Mouse (Mus musculus): ENCODE measurements around the gene Hist1h1d. TPM values are rescaled to one million over a fixed set of nuclear protein-coding genes. Genes with fewer than 3 reads are reported as not detected.

The Hist1h1d gene
- polyA plus RNA-seq, 1 experiment from 2014 or later: 0.51 TPM

DNA sequence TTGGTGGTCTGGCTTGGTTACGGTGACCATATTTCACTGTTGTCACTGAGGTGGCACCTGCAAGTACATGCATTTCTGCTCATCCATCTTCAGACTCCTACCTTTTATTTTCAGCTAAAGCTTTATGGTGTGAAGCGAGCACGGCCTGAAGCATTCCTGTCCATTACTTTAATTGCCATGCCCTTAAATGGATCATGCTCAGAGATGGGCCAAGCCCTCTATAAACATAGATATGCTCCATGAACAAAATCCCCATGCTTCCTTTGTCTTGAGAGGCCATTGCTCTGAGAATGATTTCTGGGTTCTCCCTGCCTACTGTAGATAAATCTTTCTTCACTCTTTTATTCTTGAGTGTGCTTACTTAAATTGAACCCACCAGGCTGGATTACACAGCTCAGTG lies 51.4 kb downstream of the Hist1h1d start:
- DNase-seq (no peak), ATAC-seq (no peak)
- H3K4me2 ChIP-seq (ENCODE audit: low read depth, low read length): no peak overlapping the region
- H3K27ac ChIP-seq (ENCODE audit: low read depth): no peak overlapping the region
- H3K9ac ChIP-seq (replicated peaks): no peak overlapping the region
- H3K4me1 ChIP-seq (ENCODE audit: insufficient read depth): peaks cover 3% of the 10 kb centered on the region; the same call in 1 of the 2 replicates
- no peaks in the 10 kb centered on the region for H3K27me3 ChIP-seq (ENCODE audit: insufficient read depth, low read length)
- H3K36me3 ChIP-seq (replicated peaks; ENCODE audit: insufficient read depth, low read length): no peaks in the 10 kb centered on the region
- no peak overlapping the region for H3K4me3 ChIP-seq (ENCODE audit: low read depth, low read length)
- TF ChIP-seq CTCF (IDR thresholded peaks at IDR 0.05; ENCODE audit: low read depth): no peak
- no peak for TF ChIP-seq EP300 (IDR thresholded peaks at IDR 0.05; ENCODE audit: low read depth)
- H3K9me3 ChIP-seq (ENCODE audit: low read length): no peaks in the 10 kb centered on the region
- 94% methylated on average over 3 of the region's 3 CpGs for WGBS (ENCODE audit: insufficient replicate concordance)

- WGBS (ENCODE audit: insufficient replicate concordance): 85% methylated on average over 3 of the region's 3 CpGs
- no peak overlapping the region for H3K27ac ChIP-seq (ENCODE audit: low read depth)
- H3K4me1 ChIP-seq (ENCODE audit: insufficient read depth): peaks cover 8% of the 10 kb centered on the region; the same call in 1 of the 2 replicates
- H3K27me3 ChIP-seq (ENCODE audit: insufficient read depth, low read length): no peaks in the 10 kb centered on the region
- DNase-seq: peak; percentile 2
- no peak overlapping the region for H3K4me2 ChIP-seq (ENCODE audit: low read depth, low read length)
- ATAC-seq: no peak
- H3K4me3 ChIP-seq (ENCODE audit: low read depth, low read length): no peak overlapping the region
- TF ChIP-seq EP300 (IDR thresholded peaks at IDR 0.05; ENCODE audit: low read depth) (no peak), CTCF (IDR thresholded peaks at IDR 0.05; ENCODE audit: low read depth) (no peak)
- H3K36me3 ChIP-seq (replicated peaks; ENCODE audit: insufficient read depth, low read length): no peaks in the 10 kb centered on the region
- H3K9me3 ChIP-seq (ENCODE audit: low read length): no peaks in the 10 kb centered on the region
- H3K9ac ChIP-seq (replicated peaks): no peak overlapping the region
Observed at GRCm38 (mm10) chr13:23605052-23605451, 52.0 kb downstream of the Hist1h1d start.

DNA sequence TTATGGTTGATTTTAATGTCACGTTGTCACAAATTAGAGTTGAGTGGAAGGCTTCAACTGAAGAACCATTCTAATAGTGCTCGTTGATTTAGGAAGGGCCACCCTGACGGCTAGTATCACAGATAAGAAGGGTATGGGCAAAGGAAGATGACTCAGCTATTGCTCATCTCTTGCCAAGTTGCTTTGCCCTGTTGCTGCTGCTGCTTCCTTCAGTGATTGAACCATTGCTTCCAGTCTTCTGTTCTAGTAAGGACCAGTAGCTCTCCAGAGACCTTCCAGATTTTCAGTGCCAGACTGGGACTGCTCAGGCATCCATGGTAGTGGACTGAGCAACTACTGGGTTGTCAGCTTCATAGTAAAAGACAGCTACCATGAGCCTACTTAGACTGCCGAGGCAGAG lies 56.1 kb downstream of the Hist1h1d start:
- no peaks in the 10 kb centered on the region for H3K27me3 ChIP-seq (ENCODE audit: insufficient read depth, low read length)
- ATAC-seq (peak; percentile 86), DNase-seq (no peak)

GRCm38 (mm10) chr13:23609844-23610243 lies 56.8 kb downstream of the Hist1h1d start:
- DNase-seq: no peak
- H3K27me3 ChIP-seq (ENCODE audit: insufficient read depth, low read length): no peaks in the 10 kb centered on the region
- H3K9me3 ChIP-seq (ENCODE audit: low read length): no peaks in the 10 kb centered on the region
- peaks cover 8% of the 10 kb centered on the region; the same call in 1 of the 2 replicates for H3K4me1 ChIP-seq (ENCODE audit: insufficient read depth)
- H3K27ac ChIP-seq (ENCODE audit: low read depth): peak overlapping the region; percentile 78
- no peak overlapping the region for H3K4me3 ChIP-seq (ENCODE audit: low read depth, low read length)
- TF ChIP-seq CTCF (IDR thresholded peaks at IDR 0.05; ENCODE audit: low read depth) (peak; percentile 30), EP300 (IDR thresholded peaks at IDR 0.05; ENCODE audit: low read depth) (no peak)
- no peaks in the 10 kb centered on the region for H3K36me3 ChIP-seq (replicated peaks; ENCODE audit: insufficient read depth, low read length)
- no peak for ATAC-seq
- peak overlapping the region; percentile 45; the same call in 1 of the 2 replicates for H3K4me2 ChIP-seq (ENCODE audit: low read depth, low read length)
- H3K9ac ChIP-seq (replicated peaks): 0 out of 2 replicates have a peak overlapping the region, but pooled peaks have one; percentile 9

More for the DNA sequence above, 56.1 kb downstream of the Hist1h1d start:
- H3K36me3 ChIP-seq (replicated peaks; ENCODE audit: insufficient read depth, low read length): no peaks in the 10 kb centered on the region
- peaks cover 8% of the 10 kb centered on the region; the same call in 1 of the 2 replicates for H3K4me1 ChIP-seq (ENCODE audit: insufficient read depth)
- 50% methylated on average over 4 of the region's 4 CpGs for WGBS (ENCODE audit: insufficient replicate concordance)
- H3K4me2 ChIP-seq (ENCODE audit: low read depth, low read length): peak overlapping the region; percentile 45
- peak; percentile 70; the same call in 1 of the 2 replicates for TF ChIP-seq EP300 (IDR thresholded peaks at IDR 0.05; ENCODE audit: low read depth)
- TF ChIP-seq CTCF (IDR thresholded peaks at IDR 0.05; ENCODE audit: low read depth): no peak
- H3K9ac ChIP-seq (replicated peaks): peak overlapping the region; percentile 50; the same call in 1 of the 2 replicates
- H3K4me3 ChIP-seq (ENCODE audit: low read depth, low read length): no peak overlapping the region
- peak overlapping the region; percentile 78 for H3K27ac ChIP-seq (ENCODE audit: low read depth)
- no peaks in the 10 kb centered on the region for H3K9me3 ChIP-seq (ENCODE audit: low read length)

Small RNA genes within 50 kb of the gene (microRNA-seq; reads per million reads assigned to microRNA genes)
- gene Gm44297: not detected
- gene Gm44359: not detected
- gene Gm44394: not detected
- gene n-TStga1: 2.4 reads per million

Other genes starting within 250 kb of the Hist1h1d start
- gene Zfp322a, start 184.1 kb upstream of the Hist1h1d start, polyA plus RNA-seq (2015; fragmentation: Nextera tagmentation; extraction: Ambion mirVana): 7.4 and 9.5 TPM in 2 replicates
- 4.3 and 4.8 TPM in 2 replicates for gene Abt1, start 129.4 kb upstream of the Hist1h1d start, polyA plus RNA-seq (2015; fragmentation: Nextera tagmentation; extraction: Ambion mirVana)
- gene Btn1a1, start 87.4 kb upstream of the Hist1h1d start, polyA plus RNA-seq (2015; fragmentation: Nextera tagmentation; extraction: Ambion mirVana): 0.92 and 0.96 TPM in 2 replicates
- gene Btn2a2, start 64.4 kb upstream of the Hist1h1d start, polyA plus RNA-seq (2015; fragmentation: Nextera tagmentation; extraction: Ambion mirVana): not detected in 2 replicates
- gene Hist1h4h, start 22.2 kb upstream of the Hist1h1d start, polyA plus RNA-seq (2015; fragmentation: Nextera tagmentation; extraction: Ambion mirVana): 7.2 and 7.5 TPM in 2 replicates
- 9.7 and 9.8 TPM in 2 replicates for gene Hist1h2af, start 19.4 kb upstream of the Hist1h1d start, polyA plus RNA-seq (2015; fragmentation: Nextera tagmentation; extraction: Ambion mirVana)
- gene Hist1h3g, start 17.8 kb upstream of the Hist1h1d start, polyA plus RNA-seq (2015; fragmentation: Nextera tagmentation; extraction: Ambion mirVana): 3.7 and 6.3 TPM in 2 replicates
- 0.58 and 0.64 TPM in 2 replicates for gene Hist1h2bh, start 9.9 kb upstream of the Hist1h1d start, polyA plus RNA-seq (2015; fragmentation: Nextera tagmentation; extraction: Ambion mirVana)
- gene Hist1h3f, start 9.2 kb upstream of the Hist1h1d start, polyA plus RNA-seq (2015; fragmentation: Nextera tagmentation; extraction: Ambion mirVana): 1.3 and 1.5 TPM in 2 replicates
- 1.1 and 1.2 TPM in 2 replicates for gene Hist1h4f, start 1.6 kb upstream of the Hist1h1d start, polyA plus RNA-seq (2015; fragmentation: Nextera tagmentation; extraction: Ambion mirVana)
- 3.6 and 4.6 TPM in 2 replicates for gene Hist1h3e, start 9.1 kb downstream of the Hist1h1d start, polyA plus RNA-seq (2015; fragmentation: Nextera tagmentation; extraction: Ambion mirVana)
- gene Hist1h2ae, start 18.0 kb downstream of the Hist1h1d start, polyA plus RNA-seq (2015; fragmentation: Nextera tagmentation; extraction: Ambion mirVana): 62.4 and 66.0 TPM in 2 replicates
- gene Hist1h2bg, start 18.1 kb downstream of the Hist1h1d start, polyA plus RNA-seq (2015; fragmentation: Nextera tagmentation; extraction: Ambion mirVana): 6.1 and 7.8 TPM in 2 replicates
- gene Hist1h2bf, start 20.9 kb downstream of the Hist1h1d start, polyA plus RNA-seq (2015; fragmentation: Nextera tagmentation; extraction: Ambion mirVana): 2.9 and 5.8 TPM in 2 replicates
- gene Hist1h2ad, start 21.1 kb downstream of the Hist1h1d start, polyA plus RNA-seq (2015; fragmentation: Nextera tagmentation; extraction: Ambion mirVana): 2.0 and 2.6 TPM in 2 replicates
- 4.7 and 5.8 TPM in 2 replicates for gene Hist1h3d, start 22.5 kb downstream of the Hist1h1d start, polyA plus RNA-seq (2015; fragmentation: Nextera tagmentation; extraction: Ambion mirVana)
- gene Hist1h4d, start 28.3 kb downstream of the Hist1h1d start, polyA plus RNA-seq (2015; fragmentation: Nextera tagmentation; extraction: Ambion mirVana): 89.1 and 94.3 TPM in 2 replicates
- gene Hist1h2be, start 67.9 kb downstream of the Hist1h1d start, polyA plus RNA-seq (2015; fragmentation: Nextera tagmentation; extraction: Ambion mirVana): 0.49 and 0.51 TPM in 2 replicates
- 13.3 and 16.0 TPM in 2 replicates for gene Hist1h1e, start 69.3 kb downstream of the Hist1h1d start, polyA plus RNA-seq (2015; fragmentation: Nextera tagmentation; extraction: Ambion mirVana)
- gene Hist1h2ac, start 130.7 kb downstream of the Hist1h1d start, polyA plus RNA-seq (2015; fragmentation: Nextera tagmentation; extraction: Ambion mirVana): 0.86 and 0.88 TPM in 2 replicates
- gene Hist1h2bc, start 130.9 kb downstream of the Hist1h1d start, polyA plus RNA-seq (2015; fragmentation: Nextera tagmentation; extraction: Ambion mirVana): 168 and 180 TPM in 2 replicates
- not detected in 2 replicates for gene Hist1h1t, start 142.6 kb downstream of the Hist1h1d start, polyA plus RNA-seq (2015; fragmentation: Nextera tagmentation; extraction: Ambion mirVana)
- 6.2 and 6.5 TPM in 2 replicates for gene Hist1h4c, start 145.2 kb downstream of the Hist1h1d start, polyA plus RNA-seq (2015; fragmentation: Nextera tagmentation; extraction: Ambion mirVana)
- 24.0 and 25.1 TPM in 2 replicates for gene Hfe, start 157.6 kb downstream of the Hist1h1d start, polyA plus RNA-seq (2015; fragmentation: Nextera tagmentation; extraction: Ambion mirVana)
- 69.6 and 74.1 TPM in 2 replicates for gene Hist1h1c, start 185.5 kb downstream of the Hist1h1d start, polyA plus RNA-seq (2015; fragmentation: Nextera tagmentation; extraction: Ambion mirVana)
- 2.8 and 3.5 TPM in 2 replicates for gene Hist1h3c, start 192.3 kb downstream of the Hist1h1d start, polyA plus RNA-seq (2015; fragmentation: Nextera tagmentation; extraction: Ambion mirVana)
- 1.6 and 2.7 TPM in 2 replicates for gene Hist1h2bb, start 193.5 kb downstream of the Hist1h1d start, polyA plus RNA-seq (2015; fragmentation: Nextera tagmentation; extraction: Ambion mirVana)
- gene Hist1h2ab, start 197.9 kb downstream of the Hist1h1d start, polyA plus RNA-seq (2015; fragmentation: Nextera tagmentation; extraction: Ambion mirVana): 46.5 and 47.4 TPM in 2 replicates
- gene Hist1h3b, start 199.0 kb downstream of the Hist1h1d start, polyA plus RNA-seq (2015; fragmentation: Nextera tagmentation; extraction: Ambion mirVana): 10.2 and 16.0 TPM in 2 replicates
- gene Hist1h4b, start 203.8 kb downstream of the Hist1h1d start, polyA plus RNA-seq (2015; fragmentation: Nextera tagmentation; extraction: Ambion mirVana): 2.5 and 3.2 TPM in 2 replicates
- gene Hist1h4a, start 208.0 kb downstream of the Hist1h1d start, polyA plus RNA-seq (2015; fragmentation: Nextera tagmentation; extraction: Ambion mirVana): 0.40 and 0.49 TPM in 2 replicates
- 6.1 and 7.5 TPM in 2 replicates for gene Hist1h3a, start 209.1 kb downstream of the Hist1h1d start, polyA plus RNA-seq (2015; fragmentation: Nextera tagmentation; extraction: Ambion mirVana)
- gene Hist1h1a, start 210.4 kb downstream of the Hist1h1d start, polyA plus RNA-seq (2015; fragmentation: Nextera tagmentation; extraction: Ambion mirVana): 2.8 and 4.6 TPM in 2 replicates
- gene Trim38, start 216.7 kb downstream of the Hist1h1d start, polyA plus RNA-seq (2015; fragmentation: Nextera tagmentation; extraction: Ambion mirVana): not detected in 2 replicates